Mouse (Mus musculus) stomach, postnatal 0 days (tissue): ENCODE results near the gene Stim1. TPM values are rescaled to one million over a fixed set of nuclear protein-coding genes. Genes with fewer than 3 reads are reported as not detected.

Source experiments
- ATAC-seq: fragments of 200-750 bp; cut with Nextera tagmentation; 2 replicates; pipeline ENCODE4 v1.8.0; 2017; ENCODE audit not compliant: low FRiP score, low TSS enrichment
- DNase-seq: peaks from one replicate; pipeline ENCODE4 v3.0.0-alpha.2; 2016; ENCODE audit warnings: low spot score
- H3K27ac ChIP-seq: fragments of 300-500 bp; sonication (generic); replicated peaks from 2 replicates; pipeline ENCODE4 v1.5.1; 2014; ENCODE audit warnings: mild to moderate bottlenecking, control low read depth
- H3K27me3 ChIP-seq: fragments of 300-500 bp; sonication (generic); 2 replicates; pipeline ENCODE4 v1.6.1; 2014; ENCODE audit warnings: low read length; ENCODE audit not compliant: control insufficient read depth, insufficient read depth
- H3K36me3 ChIP-seq: fragments of 300-500 bp; sonication (generic); 2 replicates; pipeline ENCODE4 v1.6.1; 2014; ENCODE audit warnings: low read length, mixed read lengths; ENCODE audit not compliant: control insufficient read depth, insufficient read depth
- H3K4me1 ChIP-seq: fragments of 300-500 bp; sonication (generic); replicated peaks from 2 replicates; pipeline ENCODE4 v1.6.1; 2014; ENCODE audit warnings: antibody characterized with exemption; ENCODE audit not compliant: control insufficient read depth, insufficient read depth
- H3K4me2 ChIP-seq: fragments of 300-500 bp; sonication (generic); replicated peaks from 2 replicates; pipeline ENCODE4 v1.6.1; 2014; ENCODE audit warnings: low read depth, mild to moderate bottlenecking, control low read depth, moderate library complexity
- H3K4me3 ChIP-seq: fragments of 300-500 bp; sonication (generic); 2 replicates; pipeline ENCODE4 v1.5.1; 2014; ENCODE audit warnings: low read depth, low read length, control low read depth
- H3K9ac ChIP-seq: fragments of 300-500 bp; sonication (generic); 2 replicates; pipeline ENCODE4 v1.6.1; 2014; ENCODE audit warnings: mild to moderate bottlenecking, low read length, control low read depth, mixed read lengths
- H3K9me3 ChIP-seq: fragments of 300-500 bp; sonication (generic); 2 replicates; pipeline ENCODE4 v1.6.1; 2016; ENCODE audit warnings: low read length; ENCODE audit not compliant: control insufficient read depth
- CTCF ChIP-seq: IDR thresholded peaks from 2 replicates; pipeline ENCODE4 v1.5.1; 2016; ENCODE audit warnings: antibody characterized with exemption, low read depth, mild to moderate bottlenecking, moderate library complexity
- EP300 ChIP-seq: optimal IDR thresholded peaks from 2 replicates; pipeline ENCODE3; 2016; ENCODE audit warnings: antibody characterized with exemption
- WGBS: fragments of 180-500 bp; shearing (Covaris S2); extraction: QIAGEN DNeasy Blood & Tissue Kit; methylation state at CpG from one replicate; pipeline ENCODE4 v1.1.7; 2014; 5-methylcytosine and 5-hydroxymethylcytosine counted together
- polyA plus RNA-seq: library from polyadenylated mRNA; unstranded; fragments of >200 nt; fragmentation: Nextera tagmentation; extraction: Ambion mirVana; gene quantifications from 2 replicates; pipeline ENCODE4 v1.2.1, GENCODE M21; 2015

Gene Stim1
- polyA plus RNA-seq, 1 experiment from 2014 or later, result 26.4 TPM

DNA sequence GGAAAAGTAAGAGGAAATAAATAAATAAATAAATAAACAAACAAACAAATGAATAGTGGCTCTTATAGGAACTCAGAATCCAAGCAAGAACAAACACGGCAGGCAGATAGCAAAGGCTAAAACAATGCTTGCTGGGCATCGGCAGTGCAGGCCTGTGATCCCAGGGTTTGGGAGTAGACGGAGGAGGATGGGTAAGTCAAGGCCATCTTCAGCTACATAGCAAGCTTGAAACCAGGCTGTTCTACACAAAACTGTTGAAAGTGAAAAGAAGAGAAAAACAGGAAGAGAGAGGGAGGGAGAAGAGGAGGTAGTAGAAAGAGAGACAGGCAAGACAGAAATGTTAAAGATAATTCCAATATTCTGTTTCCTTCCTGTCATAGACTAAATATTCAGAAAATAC, 71.3 kb downstream of the Stim1 start:
- no peaks in the 10 kb centered on the region for H3K4me1 ChIP-seq
- H3K36me3 ChIP-seq, result no peaks in the 10 kb centered on the region
- 78% methylated on average over 3 of the region's 3 CpGs for WGBS
- no peak overlapping the region for H3K4me3 ChIP-seq
- H3K4me2 ChIP-seq, result no peak overlapping the region
- no peak for ATAC-seq
- no peak overlapping the region for H3K27ac ChIP-seq
- no peaks in the 10 kb centered on the region for H3K27me3 ChIP-seq
- TF ChIP-seq CTCF (no peak), EP300 (no peak)
- no peak overlapping the region for H3K9ac ChIP-seq
- DNase-seq, result no peak
- no peaks in the 10 kb centered on the region for H3K9me3 ChIP-seq

DNA sequence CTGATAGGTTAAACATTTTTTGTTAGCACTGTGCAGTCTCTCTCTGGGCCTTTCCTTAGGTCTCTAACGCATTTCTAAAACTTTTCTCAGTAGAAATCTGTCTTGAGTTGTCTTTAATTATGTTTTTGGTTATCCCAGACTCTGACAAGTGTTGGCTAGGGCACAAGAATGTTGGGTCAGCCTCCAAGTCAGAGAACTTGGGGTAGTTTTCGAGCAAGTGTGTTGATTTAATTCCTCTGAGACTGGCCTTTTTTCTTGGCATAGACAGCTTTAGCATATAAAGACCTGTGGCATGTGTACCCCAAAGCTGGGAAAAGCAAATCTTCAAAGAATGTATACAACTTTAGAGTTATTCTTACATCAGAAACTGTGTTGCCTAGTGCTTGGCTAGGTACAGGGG, 78.3 kb downstream of the Stim1 start:
- Histone ChIP-seq H3K27me3 (no peaks in the 10 kb centered on the region), H3K9me3 (no peaks in the 10 kb centered on the region), H3K4me1 (no peaks in the 10 kb centered on the region; the same call in none of the 2 replicates), H3K9ac (no peak overlapping the region), H3K4me2 (no peak overlapping the region), H3K27ac (0 out of 2 replicates have a peak overlapping the region, but pooled peaks have one; percentile 40), H3K4me3 (no peak overlapping the region), H3K36me3 (no peaks in the 10 kb centered on the region)
- 27% methylated on average over 2 of the region's 2 CpGs for WGBS
- ATAC-seq (no peak), DNase-seq (no peak)
- TF ChIP-seq CTCF (no peak), EP300 (no peak)

DNA sequence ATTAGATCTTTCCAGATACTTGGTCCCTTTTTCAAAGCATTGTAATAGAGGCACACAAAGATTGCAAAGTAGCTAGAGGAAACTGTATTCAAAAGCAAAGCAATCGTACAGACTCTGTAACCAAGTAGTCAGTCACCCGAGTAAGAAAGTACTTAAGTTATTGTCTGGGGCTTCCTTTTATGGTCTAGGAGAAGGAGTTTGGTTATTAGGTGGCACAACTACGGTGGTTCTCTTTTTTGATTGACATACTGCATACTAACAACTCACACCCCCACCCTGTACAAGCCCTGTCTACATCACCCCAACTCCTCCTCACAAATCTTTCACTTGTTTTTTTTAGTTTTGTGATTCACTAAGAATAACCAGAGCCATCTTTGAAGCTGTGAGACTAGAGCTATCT, 79.7 kb downstream of the Stim1 start:
- Histone ChIP-seq H3K27ac (no peak overlapping the region), H3K9me3 (no peaks in the 10 kb centered on the region), H3K4me3 (no peak overlapping the region), H3K4me1 (no peaks in the 10 kb centered on the region; the same call in none of the 2 replicates), H3K27me3 (no peaks in the 10 kb centered on the region), H3K4me2 (no peak overlapping the region), H3K9ac (no peak overlapping the region), H3K36me3 (no peaks in the 10 kb centered on the region)
- WGBS, result 44% methylated on average over 3 of the region's 3 CpGs
- TF ChIP-seq CTCF (no peak), EP300 (no peak)
- DNase-seq (no peak), ATAC-seq (no peak)

DNA sequence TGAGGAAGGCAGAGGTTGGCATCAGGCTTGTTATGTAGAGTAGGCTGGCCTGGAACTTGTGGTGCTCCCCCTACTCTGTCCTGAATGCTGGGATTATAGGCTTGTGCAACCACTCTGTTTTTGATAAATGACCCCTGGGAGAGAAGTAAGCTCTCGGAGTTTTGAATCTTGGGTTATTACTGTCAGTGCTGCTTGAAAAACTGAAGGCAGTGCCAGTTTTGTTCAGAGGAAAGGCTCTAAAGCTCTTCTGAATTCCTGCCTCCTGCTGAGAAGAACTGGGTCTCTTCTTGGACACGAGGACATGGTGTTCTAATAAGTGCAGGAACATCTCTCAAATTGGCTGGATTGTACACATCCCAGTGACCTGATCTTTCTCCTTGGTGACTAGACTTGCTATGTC, 81.1 kb downstream of the Stim1 start:
- no peak for TF ChIP-seq EP300
- no peak for TF ChIP-seq CTCF
- ATAC-seq, result no peak; the same call in 1 of the 2 replicates
- Histone ChIP-seq H3K36me3 (no peaks in the 10 kb centered on the region), H3K4me2 (no peak overlapping the region), H3K4me1 (no peaks in the 10 kb centered on the region; the same call in none of the 2 replicates), H3K9ac (no peak overlapping the region), H3K27ac (no peak overlapping the region), H3K27me3 (no peaks in the 10 kb centered on the region), H3K9me3 (no peaks in the 10 kb centered on the region), H3K4me3 (no peak overlapping the region)
- DNase-seq, result no peak
- 48% methylated on average over 2 of the region's 2 CpGs for WGBS

DNA sequence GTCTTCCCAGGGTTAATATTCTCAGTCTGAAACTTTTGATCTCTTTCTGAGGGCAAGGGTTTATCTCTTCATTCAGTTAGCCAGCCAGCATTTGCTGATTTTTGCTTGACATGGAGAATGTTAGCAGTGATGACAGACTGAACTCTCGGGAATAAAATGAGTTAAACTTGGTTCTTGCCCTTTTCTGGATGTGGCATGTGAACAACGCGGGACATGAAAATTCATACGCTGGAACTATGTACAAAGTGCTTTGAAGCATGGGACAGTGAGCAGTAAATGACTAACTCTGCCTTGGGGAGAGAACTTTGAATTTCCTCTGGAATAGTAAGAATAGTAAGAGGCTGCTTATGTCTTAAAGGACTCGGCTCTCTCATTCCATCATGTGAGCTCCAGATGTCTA, 81.6 kb downstream of the Stim1 start:
- H3K36me3 ChIP-seq, result no peaks in the 10 kb centered on the region
- 73% methylated on average over 5 of the region's 5 CpGs for WGBS

DNA sequence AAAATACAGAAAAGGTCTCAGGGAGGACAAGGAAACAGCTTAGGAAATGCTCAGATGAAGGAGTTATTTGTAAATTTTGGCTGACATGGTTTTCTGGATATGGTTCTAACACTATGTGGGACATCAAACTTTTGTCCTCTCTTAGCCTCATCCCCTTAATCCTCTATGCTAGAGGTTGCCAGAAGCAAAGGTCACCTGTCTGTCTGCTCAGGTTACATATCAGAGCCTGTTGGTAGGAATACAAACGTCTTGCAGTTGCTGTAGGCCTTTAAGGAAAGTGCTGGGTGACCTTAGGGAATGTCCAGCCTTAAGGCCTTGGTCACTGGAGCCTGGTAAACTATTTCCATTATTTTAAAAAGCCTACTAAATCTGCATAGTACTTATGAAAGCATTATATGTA, 85.8 kb downstream of the Stim1 start:
- Histone ChIP-seq H3K4me2 (no peak overlapping the region), H3K9me3 (no peaks in the 10 kb centered on the region), H3K27me3 (no peaks in the 10 kb centered on the region), H3K4me3 (no peak overlapping the region), H3K9ac (no peak overlapping the region), H3K36me3 (no peaks in the 10 kb centered on the region), H3K27ac (no peak overlapping the region), H3K4me1 (no peaks in the 10 kb centered on the region; the same call in 1 of the 2 replicates)
- no peak for TF ChIP-seq EP300
- no peak for TF ChIP-seq CTCF
- DNase-seq (no peak), ATAC-seq (no peak)
- 39% methylated on average over 1 of the region's 1 CpGs for WGBS

More for the DNA sequence above, 81.6 kb downstream of the Stim1 start:
- Histone ChIP-seq H3K9ac (no peak overlapping the region), H3K4me3 (no peak overlapping the region), H3K27ac (no peak overlapping the region), H3K9me3 (no peaks in the 10 kb centered on the region), H3K4me2 (no peak overlapping the region), H3K4me1 (no peaks in the 10 kb centered on the region; the same call in none of the 2 replicates), H3K27me3 (no peaks in the 10 kb centered on the region)
- ATAC-seq (no peak), DNase-seq (no peak)
- TF ChIP-seq CTCF (no peak), EP300 (no peak)
